Mouse (Mus musculus): ENCODE results near the gene Hlcs.

DNA sequence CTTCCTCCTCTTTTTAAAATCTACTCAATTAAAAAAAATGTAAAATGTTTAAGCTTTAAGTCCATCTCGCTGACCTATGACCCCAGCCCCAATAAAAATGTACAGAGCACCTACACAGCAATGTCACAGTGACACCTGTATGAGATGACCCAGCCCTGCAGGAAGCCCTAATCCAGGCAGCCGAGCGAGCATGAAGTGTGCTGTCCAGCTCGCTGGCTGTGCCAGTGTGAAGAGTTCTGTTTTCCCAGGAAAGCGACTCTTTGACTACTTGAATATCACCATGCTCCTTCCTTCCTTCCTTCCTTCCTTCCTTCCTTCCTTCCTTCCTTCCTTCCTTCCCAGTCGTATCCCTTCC is 76.3 kb downstream of the Hlcs start:
- TF ChIP-seq CTCF (conservative IDR thresholded peaks at IDR 0.05; ENCODE audit: low read length) = no peak
- TF ChIP-seq NANOG (IDR thresholded peaks at IDR 0.05; ENCODE audit: borderline replicate concordance, low read length) = no peak
